Mouse (Mus musculus): ENCODE measurements at regions not wholly inside any gene's neighbourhood (a gene's known extent, or its start where the extent isn't known, plus 50 kb on each side); places are given as distances from the start of the nearest gene placed in this dataset.

DNA sequence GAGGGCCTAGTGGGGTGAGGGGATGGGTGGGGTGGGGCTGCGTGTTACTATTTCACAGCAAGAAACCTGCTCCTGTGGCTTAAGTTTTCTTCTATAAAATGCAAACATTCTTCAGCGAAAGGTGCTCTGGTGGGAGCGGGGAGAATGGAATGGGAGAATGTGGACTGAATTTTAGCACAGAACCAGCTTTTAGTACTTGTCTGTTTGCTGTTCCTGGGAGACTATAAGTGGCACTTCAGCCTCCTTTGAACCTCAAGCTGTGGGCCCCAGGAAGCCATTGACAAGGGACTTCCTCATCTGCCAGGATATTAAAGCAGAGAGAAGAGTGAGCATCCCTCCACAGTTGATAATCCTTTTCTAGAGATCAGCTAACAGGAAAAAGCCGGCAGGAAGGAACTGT lies 580.2 kb downstream of the Zfp706 start:
- Histone ChIP-seq H3K4me1 (ENCODE audit: control insufficient read depth, insufficient read depth, low read length) (no peaks in the 10 kb centered on the region), H3K4me3 (ENCODE audit: insufficient read depth, low read length) (no peak overlapping the region), H3K27ac (ENCODE audit: insufficient read depth, low read depth, low read length) (no peak overlapping the region)
- no peak for TF ChIP-seq CTCF (IDR thresholded peaks at IDR 0.05; ENCODE audit: low read depth, low read length)
- TF ChIP-seq POLR2A (IDR thresholded peaks at IDR 0.05; ENCODE audit: borderline replicate concordance, low read depth, low read length): no peak

- TF ChIP-seq CTCF (IDR thresholded peaks at IDR 0.05; ENCODE audit: low read depth, low read length) (no peak), POLR2A (IDR thresholded peaks at IDR 0.05; ENCODE audit: borderline replicate concordance, low read depth, low read length) (no peak)
- no peaks in the 10 kb centered on the region for H3K4me1 ChIP-seq (ENCODE audit: control insufficient read depth, insufficient read depth, low read length)
- H3K27ac ChIP-seq (ENCODE audit: insufficient read depth, low read depth, low read length): no peak overlapping the region
- H3K4me3 ChIP-seq (ENCODE audit: insufficient read depth, low read length): no peak overlapping the region
Measured at GRCm38 (mm10) chr15:36425902-36426301, 581.7 kb downstream of the Zfp706 start.

DNA sequence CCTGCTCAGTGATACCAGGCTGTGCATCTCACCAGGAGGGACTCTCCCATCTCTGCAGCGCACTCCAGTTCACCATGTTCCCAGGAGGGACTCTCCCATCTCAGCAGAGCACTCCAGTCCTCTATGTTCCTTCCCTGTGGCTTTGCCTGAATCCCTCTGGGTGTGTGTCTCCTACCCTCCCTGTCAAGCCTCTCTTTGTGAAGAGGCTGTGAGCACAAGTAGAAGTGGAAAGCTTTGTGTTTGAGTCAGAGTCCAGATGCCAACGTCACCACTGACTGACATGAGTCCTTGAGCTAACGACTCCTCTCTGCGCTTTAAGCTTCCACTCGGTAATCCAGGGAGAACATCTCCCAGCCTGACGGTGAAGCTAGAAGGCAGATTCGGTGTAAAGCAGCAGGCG lies 583.5 kb downstream of the Zfp706 start:
- no peak overlapping the region for H3K27ac ChIP-seq (ENCODE audit: insufficient read depth, low read depth, low read length)
- no peak overlapping the region for H3K4me3 ChIP-seq (ENCODE audit: insufficient read depth, low read length)
- no peak for TF ChIP-seq POLR2A (IDR thresholded peaks at IDR 0.05; ENCODE audit: borderline replicate concordance, low read depth, low read length)
- TF ChIP-seq CTCF (IDR thresholded peaks at IDR 0.05; ENCODE audit: low read depth, low read length): no peak
- H3K4me1 ChIP-seq (ENCODE audit: control insufficient read depth, insufficient read depth, low read length): no peaks in the 10 kb centered on the region

DNA sequence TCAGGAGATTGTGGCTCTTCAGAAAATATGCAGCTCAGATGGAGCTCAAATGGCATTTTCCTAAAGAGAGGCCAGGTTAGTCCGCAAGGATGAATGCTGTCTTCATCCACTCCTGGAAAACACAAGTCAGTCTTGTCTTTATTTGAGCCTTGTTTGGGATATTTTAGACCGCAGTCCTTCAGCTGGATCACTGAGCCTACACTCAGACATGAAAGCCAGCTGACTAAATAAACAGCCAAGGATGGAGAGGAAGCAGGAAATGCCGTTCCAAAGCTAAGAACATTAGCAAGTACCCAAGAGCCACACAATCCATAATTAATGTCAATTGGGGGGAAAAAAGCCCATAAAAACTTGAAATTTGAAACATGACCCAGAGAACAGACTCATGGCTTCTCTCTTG lies 584.8 kb downstream of the Zfp706 start:
- Histone ChIP-seq H3K4me3 (ENCODE audit: insufficient read depth, low read length) (no peak overlapping the region), H3K27ac (ENCODE audit: insufficient read depth, low read depth, low read length) (no peak overlapping the region), H3K4me1 (ENCODE audit: control insufficient read depth, insufficient read depth, low read length) (no peaks in the 10 kb centered on the region)

DNA sequence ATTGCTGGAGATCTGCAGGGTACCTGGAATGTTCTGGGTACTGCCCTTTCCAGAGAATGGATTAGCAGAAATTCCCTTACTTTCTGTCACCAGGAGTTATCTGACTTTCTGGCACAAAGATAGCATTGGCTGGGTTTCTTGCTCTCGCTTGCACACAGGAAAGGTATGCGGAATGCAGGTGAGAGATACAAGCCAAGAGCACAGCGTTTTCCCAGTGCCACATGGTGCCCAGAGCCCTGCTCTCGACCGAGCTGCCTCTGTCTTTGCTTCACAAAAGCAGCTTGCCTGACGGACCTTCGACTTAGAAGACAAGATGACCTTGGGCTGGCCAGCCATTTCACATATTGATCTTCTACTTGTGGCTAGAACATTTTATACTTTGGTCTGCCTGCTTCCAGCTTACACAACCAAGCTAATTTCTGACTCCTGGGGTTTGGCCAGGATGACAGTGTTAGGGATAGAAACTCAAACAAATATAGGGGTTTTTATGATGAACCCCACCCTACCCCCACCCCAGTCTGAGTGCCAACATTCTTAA lies 587.6 kb downstream of the Zfp706 start:
- no peak for TF ChIP-seq POLR2A (IDR thresholded peaks at IDR 0.05; ENCODE audit: borderline replicate concordance, low read depth, low read length)
- TF ChIP-seq CTCF (IDR thresholded peaks at IDR 0.05; ENCODE audit: low read depth, low read length): no peak
- no peaks in the 10 kb centered on the region for H3K4me1 ChIP-seq (ENCODE audit: control insufficient read depth, insufficient read depth, low read length)
- no peak overlapping the region for H3K27ac ChIP-seq (ENCODE audit: insufficient read depth, low read depth, low read length)
- H3K4me3 ChIP-seq (ENCODE audit: insufficient read depth, low read length): no peak overlapping the region

More for the DNA sequence above, 584.8 kb downstream of the Zfp706 start:
- TF ChIP-seq POLR2A (IDR thresholded peaks at IDR 0.05; ENCODE audit: borderline replicate concordance, low read depth, low read length) (no peak), CTCF (IDR thresholded peaks at IDR 0.05; ENCODE audit: low read depth, low read length) (no peak)

GRCm38 (mm10) chr15:36417426-36417825 lies 590.1 kb downstream of the Zfp706 start:
- Histone ChIP-seq H3K4me1 (ENCODE audit: control insufficient read depth, insufficient read depth, low read length) (no peaks in the 10 kb centered on the region), H3K4me3 (ENCODE audit: insufficient read depth, low read length) (no peak overlapping the region), H3K27ac (ENCODE audit: insufficient read depth, low read depth, low read length) (no peak overlapping the region)
- no peak for TF ChIP-seq CTCF (IDR thresholded peaks at IDR 0.05; ENCODE audit: low read depth, low read length)
- no peak for TF ChIP-seq POLR2A (IDR thresholded peaks at IDR 0.05; ENCODE audit: borderline replicate concordance, low read depth, low read length)

- H3K4me3 ChIP-seq (ENCODE audit: insufficient read depth, low read length): no peak overlapping the region
- H3K27ac ChIP-seq (ENCODE audit: insufficient read depth, low read depth, low read length): no peak overlapping the region
- TF ChIP-seq POLR2A (IDR thresholded peaks at IDR 0.05; ENCODE audit: borderline replicate concordance, low read depth, low read length) (no peak), CTCF (IDR thresholded peaks at IDR 0.05; ENCODE audit: low read depth, low read length) (no peak)
- H3K4me1 ChIP-seq (ENCODE audit: control insufficient read depth, insufficient read depth, low read length): no peaks in the 10 kb centered on the region
Measured at GRCm38 (mm10) chr15:36415552-36416249, 591.9 kb downstream of the Zfp706 start.

- no peak overlapping the region for H3K4me3 ChIP-seq (ENCODE audit: insufficient read depth, low read length)
- H3K4me1 ChIP-seq (ENCODE audit: control insufficient read depth, insufficient read depth, low read length): no peaks in the 10 kb centered on the region
- TF ChIP-seq CTCF (IDR thresholded peaks at IDR 0.05; ENCODE audit: low read depth, low read length) (no peak), POLR2A (IDR thresholded peaks at IDR 0.05; ENCODE audit: borderline replicate concordance, low read depth, low read length) (no peak)
- no peak overlapping the region for H3K27ac ChIP-seq (ENCODE audit: insufficient read depth, low read depth, low read length)
Measured at GRCm38 (mm10) chr15:36412016-36412415, 595.6 kb downstream of the Zfp706 start.

DNA sequence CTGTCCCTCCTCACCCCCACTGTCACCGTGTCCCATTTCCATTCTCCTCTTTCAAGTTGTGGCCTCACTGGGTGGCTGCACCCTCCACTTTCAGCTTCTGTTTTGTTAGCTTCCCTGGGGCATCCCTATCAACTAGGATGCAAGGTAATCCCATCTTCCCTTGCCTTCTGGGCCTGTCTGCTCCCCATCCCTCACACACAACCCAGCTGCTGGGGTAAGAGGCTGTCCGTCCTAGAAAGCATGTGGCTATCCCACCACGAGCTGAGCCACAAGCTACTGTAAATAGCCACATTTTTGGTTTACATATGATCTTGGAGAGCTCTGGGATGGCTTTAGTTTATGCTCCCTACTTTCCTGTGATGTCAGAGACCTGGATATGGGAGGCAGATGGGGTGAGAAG lies 602.1 kb downstream of the Zfp706 start:
- no peak for TF ChIP-seq POLR2A (IDR thresholded peaks at IDR 0.05; ENCODE audit: borderline replicate concordance, low read depth, low read length)
- no peak for TF ChIP-seq CTCF (IDR thresholded peaks at IDR 0.05; ENCODE audit: low read depth, low read length)
- Histone ChIP-seq H3K27ac (ENCODE audit: insufficient read depth, low read depth, low read length) (no peak overlapping the region), H3K4me1 (ENCODE audit: control insufficient read depth, insufficient read depth, low read length) (no peaks in the 10 kb centered on the region), H3K4me3 (ENCODE audit: insufficient read depth, low read length) (no peak overlapping the region)

- H3K4me3 ChIP-seq (ENCODE audit: insufficient read depth, low read length): no peak overlapping the region
- TF ChIP-seq CTCF (IDR thresholded peaks at IDR 0.05; ENCODE audit: low read depth, low read length) (no peak), POLR2A (IDR thresholded peaks at IDR 0.05; ENCODE audit: borderline replicate concordance, low read depth, low read length) (no peak)
- H3K27ac ChIP-seq (ENCODE audit: insufficient read depth, low read depth, low read length): no peak overlapping the region
Measured at GRCm38 (mm10) chr15:36403336-36404119, 604.0 kb downstream of the Zfp706 start.

More at GRCm38 (mm10) chr15:36403336-36404119, 604.0 kb downstream of the Zfp706 start:
- H3K4me1 ChIP-seq (ENCODE audit: control insufficient read depth, insufficient read depth, low read length): no peaks in the 10 kb centered on the region
